Mouse (Mus musculus) liver, postnatal 0 days (tissue): ENCODE results near the gene C1s2. TPM values are rescaled to one million over a fixed set of nuclear protein-coding genes. Genes with fewer than 3 reads are reported as not detected.

Experiments
- ATAC-seq: fragments of 200-750 bp; cut with Nextera tagmentation; 2 replicates; pipeline ENCODE4 v1.8.0; 2017; ENCODE audit warnings: mild to moderate bottlenecking, moderate library complexity
- DNase-seq: peaks from one replicate; pipeline ENCODE4 v3.0.0-alpha.2; 2016
- H3K27ac ChIP-seq: fragments of 300-500 bp; sonication (generic); 2 replicates; pipeline ENCODE4 v1.5.1; 2014; ENCODE audit warnings: antibody characterized with exemption, moderate library complexity, mild to moderate bottlenecking, low read depth
- H3K27me3 ChIP-seq: fragments of 300-500 bp; sonication (generic); 2 replicates; pipeline ENCODE4 v1.6.1; 2014; ENCODE audit warnings: low read length, control low read depth, mixed read lengths; ENCODE audit not compliant: insufficient read depth
- H3K36me3 ChIP-seq: fragments of 300-500 bp; sonication (generic); replicated peaks from 2 replicates; pipeline ENCODE4 v1.6.1; 2014; ENCODE audit warnings: mild to moderate bottlenecking, control low read depth, low read length, moderate library complexity, mixed read lengths; ENCODE audit not compliant: insufficient read depth
- H3K4me1 ChIP-seq: fragments of 300-500 bp; sonication (generic); 2 replicates; pipeline ENCODE4 v1.6.1; 2014; ENCODE audit warnings: antibody characterized with exemption, mild to moderate bottlenecking, control low read depth; ENCODE audit not compliant: insufficient read depth
- H3K4me2 ChIP-seq: fragments of 300-500 bp; sonication (generic); 2 replicates; pipeline ENCODE4 v1.6.1; 2014; ENCODE audit warnings: low read depth, mild to moderate bottlenecking, low read length, moderate library complexity, mixed read lengths
- H3K4me3 ChIP-seq: fragments of 300-500 bp; sonication (generic); 2 replicates; pipeline ENCODE4 v1.5.1; 2014; ENCODE audit warnings: low read depth, low read length
- H3K9ac ChIP-seq: fragments of 300-500 bp; sonication (generic); replicated peaks from 2 replicates; pipeline ENCODE4 v1.6.1; 2014; ENCODE audit warnings: mild to moderate bottlenecking, moderate library complexity
- H3K9me3 ChIP-seq: fragments of 300-500 bp; sonication (generic); 2 replicates; pipeline ENCODE4 v1.6.1; 2016; ENCODE audit warnings: mild to moderate bottlenecking, control low read depth, low read length, mixed read lengths
- CTCF ChIP-seq: sonication (generic); IDR thresholded peaks from 2 replicates; pipeline ENCODE4 v1.5.1; 2016; ENCODE audit warnings: antibody characterized with exemption, low read depth
- EP300 ChIP-seq: IDR thresholded peaks from 2 replicates; pipeline ENCODE4 v1.6.1; 2016; ENCODE audit warnings: antibody characterized with exemption, low read depth, mild to moderate bottlenecking
- WGBS: fragments of 180-500 bp; shearing (Covaris S2); extraction: QIAGEN DNeasy Blood & Tissue Kit; methylation state at CpG from one replicate; pipeline ENCODE4 v1.1.7; 2014; ENCODE audit not compliant: insufficient replicate concordance; 5-methylcytosine and 5-hydroxymethylcytosine counted together
- polyA plus RNA-seq: library from polyadenylated mRNA; unstranded; fragments of >200 nt; fragmentation: Nextera tagmentation; extraction: Ambion mirVana; gene quantifications from 2 replicates; pipeline ENCODE4 v1.2.1, GENCODE M21; 2015

The C1s2 gene
- polyA plus RNA-seq, 1 experiment from 2014 or later = not detected

GRCm38 (mm10) chr6:124674591-124674990 lies 38.7 kb upstream of the C1s2 start:
- H3K9me3 ChIP-seq = no peaks in the 10 kb centered on the region
- no peak for DNase-seq
- peaks cover 17% of the 10 kb centered on the region for H3K4me1 ChIP-seq
- H3K36me3 ChIP-seq = peaks cover 22% of the 10 kb centered on the region
- H3K4me2 ChIP-seq = no peak overlapping the region
- no peak overlapping the region for H3K9ac ChIP-seq
- H3K27me3 ChIP-seq = no peaks in the 10 kb centered on the region
- peak overlapping the region; percentile 50 for H3K27ac ChIP-seq
- TF ChIP-seq EP300 = no peak
- no peak for TF ChIP-seq CTCF
- peak; percentile 57 for ATAC-seq
- WGBS = 77% methylated on average over 7 of the region's 7 CpGs
- H3K4me3 ChIP-seq = no peak overlapping the region

GRCm38 (mm10) chr6:124673619-124674018 lies 37.7 kb upstream of the C1s2 start:
- TF ChIP-seq EP300 = no peak
- no peak for TF ChIP-seq CTCF
- Histone ChIP-seq H3K4me3 (no peak overlapping the region), H3K4me2 (no peak overlapping the region), H3K9ac (no peak overlapping the region), H3K9me3 (no peaks in the 10 kb centered on the region), H3K27me3 (no peaks in the 10 kb centered on the region), H3K27ac (no peak overlapping the region), H3K4me1 (peaks cover 22% of the 10 kb centered on the region), H3K36me3 (peaks cover 25% of the 10 kb centered on the region)
- WGBS = 90% methylated on average over 9 of the region's 9 CpGs
- no peak for ATAC-seq
- no peak for DNase-seq

DNA sequence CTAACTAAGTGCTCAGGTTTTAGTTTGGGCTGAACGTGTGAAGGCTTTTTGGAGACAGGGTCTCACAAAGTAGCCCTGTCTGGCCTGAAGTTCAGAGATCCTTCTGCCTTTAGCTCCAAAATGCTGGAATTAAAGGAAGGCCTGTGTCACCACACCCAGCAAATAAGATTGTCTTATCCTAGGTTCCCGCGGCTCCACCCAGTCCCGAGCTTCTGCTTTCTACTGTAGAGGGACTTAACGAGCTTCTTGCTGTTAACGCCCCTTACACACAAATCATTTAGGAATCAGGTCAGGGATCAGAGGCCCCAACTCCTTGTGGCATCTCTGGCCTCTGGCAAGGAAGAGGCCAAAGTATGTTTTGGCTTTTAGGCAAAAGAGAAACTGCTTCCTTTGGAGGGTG lies 36.2 kb upstream of the C1s2 start:
- Histone ChIP-seq H3K9me3 (no peaks in the 10 kb centered on the region), H3K4me1 (peaks cover 18% of the 10 kb centered on the region), H3K4me2 (no peak overlapping the region), H3K9ac (no peak overlapping the region), H3K36me3 (peaks cover 25% of the 10 kb centered on the region), H3K27ac (no peak overlapping the region), H3K27me3 (no peaks in the 10 kb centered on the region), H3K4me3 (no peak overlapping the region)
- no peak for TF ChIP-seq CTCF
- TF ChIP-seq EP300 = no peak
- ATAC-seq (no peak), DNase-seq (no peak)
- 28% methylated on average over 6 of the region's 6 CpGs for WGBS

DNA sequence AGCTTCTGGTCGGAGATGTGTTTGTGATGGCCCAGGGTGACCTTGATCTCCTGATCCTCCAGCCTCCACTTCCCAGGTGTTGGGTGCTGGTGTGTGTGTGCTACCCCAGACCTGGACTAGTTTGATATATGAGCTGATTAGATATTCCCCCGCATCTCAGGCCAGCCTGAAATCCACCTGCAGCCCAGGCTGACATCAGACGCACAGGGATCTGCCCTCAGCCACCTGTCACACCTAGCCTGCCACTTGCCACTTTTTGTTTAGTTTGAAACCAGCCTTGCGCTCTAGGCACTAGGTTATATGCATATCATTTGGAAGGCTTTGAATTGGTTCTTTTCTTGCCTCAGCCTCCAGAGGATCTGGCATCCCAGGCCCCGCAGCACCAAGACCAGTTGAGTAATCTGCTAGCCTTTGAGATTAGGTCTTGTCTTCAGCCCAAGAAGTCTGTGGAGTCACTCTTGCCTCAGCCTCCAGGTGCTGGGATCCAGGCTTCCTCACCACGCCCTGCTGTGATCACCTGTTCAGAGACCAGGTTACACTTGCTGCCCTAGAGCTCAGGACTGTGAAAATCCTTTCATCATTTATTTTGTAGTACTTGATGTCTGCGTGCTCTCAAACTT lies 34.5 kb upstream of the C1s2 start:
- H3K27me3 ChIP-seq = no peaks in the 10 kb centered on the region
- H3K27ac ChIP-seq = no peak overlapping the region
- no peak overlapping the region for H3K9ac ChIP-seq
- no peak overlapping the region for H3K4me2 ChIP-seq
- H3K4me3 ChIP-seq = no peak overlapping the region
- no peaks in the 10 kb centered on the region for H3K9me3 ChIP-seq
- peaks cover 33% of the 10 kb centered on the region for H3K36me3 ChIP-seq
- no peak for DNase-seq
- TF ChIP-seq EP300 = no peak
- no peak for TF ChIP-seq CTCF
- 82% methylated on average over 7 of the region's 7 CpGs for WGBS
- peaks cover 12% of the 10 kb centered on the region for H3K4me1 ChIP-seq
- no peak for ATAC-seq

DNA sequence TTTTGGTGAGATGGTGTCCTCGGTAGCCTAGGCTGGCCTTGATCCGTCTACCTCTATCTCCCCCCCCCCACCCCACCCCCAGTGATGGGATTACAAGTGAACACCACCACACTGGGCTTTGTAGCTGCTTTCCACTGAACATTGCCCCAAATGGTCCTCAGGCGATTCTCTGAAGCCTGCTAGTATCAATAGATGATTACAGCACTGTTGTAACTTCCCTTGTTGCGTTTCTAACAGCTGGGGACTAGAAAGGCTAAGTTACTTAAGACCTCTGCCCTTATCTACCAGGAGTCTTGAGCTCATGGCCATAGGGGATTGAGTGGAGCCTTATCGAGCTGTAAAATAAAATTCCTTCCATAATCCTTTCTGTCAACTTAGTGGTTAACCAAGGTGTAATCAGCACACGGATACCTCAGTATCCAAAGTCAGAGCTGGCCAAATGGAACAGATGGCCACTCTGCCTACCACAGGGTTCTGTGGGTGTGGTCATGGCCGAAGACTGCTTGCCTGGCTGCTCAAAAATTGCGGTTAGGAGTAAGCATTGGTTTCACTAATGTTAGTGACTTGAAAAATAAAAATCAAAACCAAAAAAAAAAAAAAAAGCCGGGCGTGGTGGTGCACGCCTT lies 33.5 kb upstream of the C1s2 start:
- H3K9me3 ChIP-seq = no peaks in the 10 kb centered on the region
- peaks cover 33% of the 10 kb centered on the region for H3K36me3 ChIP-seq
- TF ChIP-seq CTCF (no peak), EP300 (no peak)
- H3K4me2 ChIP-seq = no peak overlapping the region
- no peak overlapping the region for H3K27ac ChIP-seq
- no peak overlapping the region for H3K4me3 ChIP-seq
- DNase-seq = no peak
- no peak overlapping the region for H3K9ac ChIP-seq
- H3K4me1 ChIP-seq = peaks cover 18% of the 10 kb centered on the region
- ATAC-seq = no peak
- WGBS = 83% methylated on average over 11 of the region's 11 CpGs
- H3K27me3 ChIP-seq = no peaks in the 10 kb centered on the region

DNA sequence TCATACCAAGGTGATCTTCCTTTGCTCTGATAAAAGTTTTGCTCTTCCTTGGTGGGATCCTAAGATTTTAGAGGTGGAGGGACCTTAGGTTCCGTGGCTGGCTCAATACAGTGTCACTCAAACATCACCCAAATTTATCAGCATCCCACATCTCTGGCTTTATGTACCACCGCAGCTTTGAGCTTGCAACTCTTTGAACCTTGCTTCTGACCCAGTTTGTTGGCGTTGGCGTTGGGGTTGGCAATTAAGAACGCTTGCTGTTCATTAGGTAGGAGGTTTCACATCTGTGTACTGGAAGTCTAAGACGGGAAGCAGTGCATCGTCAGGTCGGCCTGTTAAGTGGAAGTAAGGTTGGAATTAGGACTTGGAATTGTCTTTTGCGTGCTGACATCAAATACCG lies 29.1 kb upstream of the C1s2 start:
- Histone ChIP-seq H3K27ac (no peak overlapping the region), H3K36me3 (peaks cover 15% of the 10 kb centered on the region), H3K4me3 (0 out of 2 replicates have a peak overlapping the region, but pooled peaks have one; percentile 78), H3K4me2 (peak overlapping the region; percentile 90), H3K27me3 (no peaks in the 10 kb centered on the region), H3K9me3 (no peaks in the 10 kb centered on the region), H3K9ac (no peak overlapping the region), H3K4me1 (peaks cover 21% of the 10 kb centered on the region)
- no peak for DNase-seq
- 84% methylated on average over 10 of the region's 10 CpGs for WGBS
- TF ChIP-seq CTCF = no peak
- TF ChIP-seq EP300 = no peak
- no peak for ATAC-seq
